Mouse (Mus musculus) layer of hippocampus, adult 8-10 months (tissue): ENCODE measurements around the gene Fahd2a. TPM values are rescaled to one million over a fixed set of nuclear protein-coding genes. Genes with fewer than 3 reads are reported as not detected.

Experiments
- DNase-seq, 2 experiments: peaks; one replicate each; pipeline ENCODE4 v3.0.0; 2022; ENCODE audit warnings: low spot score in 2 of 2
- total RNA-seq, 4 experiments: library from RNA; stranded (reverse); gene quantifications; 2 replicates each; pipeline ENCODE4 v1.2.4; 2022

The Fahd2a gene
- total RNA-seq = 10 to 100 TPM; 17.9 to 21.1 (median 19.8) TPM

DNA sequence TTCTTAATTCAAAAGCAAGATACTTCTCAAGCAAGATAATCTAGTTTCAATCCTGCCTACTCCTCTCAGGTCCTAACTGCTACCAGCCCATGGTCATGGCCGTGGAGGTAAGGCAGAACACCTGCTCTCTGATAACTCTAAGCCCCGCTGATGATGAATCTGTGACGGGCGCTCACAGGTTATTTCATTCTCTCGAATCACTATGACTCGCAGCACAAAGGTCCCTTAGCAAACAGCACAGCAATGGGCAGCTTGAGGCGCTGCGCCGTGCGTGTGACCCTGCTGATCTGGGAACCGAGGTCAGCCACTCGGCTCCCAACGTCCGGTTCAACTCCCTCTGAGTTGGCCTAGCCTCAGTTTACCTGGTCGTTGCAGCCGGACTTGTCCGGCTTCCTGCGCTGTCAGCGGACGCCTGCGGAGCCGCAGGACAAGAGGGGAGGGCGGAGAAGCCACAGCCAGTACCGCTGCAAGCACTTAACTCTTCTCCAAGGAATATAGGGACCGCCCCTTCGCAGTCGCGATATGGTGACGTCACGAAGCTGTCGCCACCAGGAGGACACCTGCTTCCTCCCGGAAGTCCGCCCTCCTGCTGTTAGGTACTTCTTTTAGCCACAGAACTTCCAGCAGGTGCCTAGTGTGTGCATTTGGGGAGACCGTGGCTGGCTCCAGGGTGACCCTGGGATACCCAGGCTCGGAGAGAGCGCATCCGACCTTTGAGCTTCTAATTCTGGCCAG is at the start of gene Fahd2a:
TSS of gene Fahd2a (minus strand) at position 511 of the 735 bp plus-strand sequence.
- DNase-seq = peak; percentile 85 to 87

DNA sequence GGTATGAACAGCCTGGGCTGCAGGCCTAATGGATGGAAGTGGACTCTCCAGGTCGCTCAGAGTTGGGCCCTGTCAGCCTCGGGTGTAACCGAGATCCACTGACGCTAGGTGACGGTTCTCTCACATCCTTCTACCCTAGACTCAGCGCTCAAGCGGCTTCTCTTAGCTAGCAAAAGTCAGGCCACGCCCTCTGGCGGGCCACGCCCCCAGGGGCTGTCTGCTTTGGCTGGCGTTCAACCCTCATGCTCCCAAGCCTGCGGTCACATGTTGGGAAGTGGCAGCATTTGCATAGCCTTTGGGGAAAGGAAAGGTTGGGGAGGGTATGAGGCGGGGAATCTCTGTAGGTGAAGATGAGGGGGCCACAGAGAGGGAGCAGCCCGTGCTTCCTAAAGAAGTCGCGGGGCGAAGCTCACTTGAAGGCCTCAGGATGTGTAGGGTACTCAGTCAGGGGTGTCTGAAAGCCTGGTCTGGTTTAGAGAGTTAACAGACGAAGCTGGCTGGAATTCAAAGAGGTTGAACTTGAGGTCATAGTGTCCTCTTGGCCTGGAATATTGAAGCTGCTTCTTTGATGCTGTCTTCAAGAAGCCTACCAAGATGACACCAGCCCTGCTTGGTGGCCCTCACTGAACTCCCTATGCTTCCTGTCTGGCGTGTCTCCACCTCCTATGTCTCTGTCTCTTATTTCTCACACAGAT is 40.3 kb upstream of the Fahd2a start:
- no peak for DNase-seq

DNA sequence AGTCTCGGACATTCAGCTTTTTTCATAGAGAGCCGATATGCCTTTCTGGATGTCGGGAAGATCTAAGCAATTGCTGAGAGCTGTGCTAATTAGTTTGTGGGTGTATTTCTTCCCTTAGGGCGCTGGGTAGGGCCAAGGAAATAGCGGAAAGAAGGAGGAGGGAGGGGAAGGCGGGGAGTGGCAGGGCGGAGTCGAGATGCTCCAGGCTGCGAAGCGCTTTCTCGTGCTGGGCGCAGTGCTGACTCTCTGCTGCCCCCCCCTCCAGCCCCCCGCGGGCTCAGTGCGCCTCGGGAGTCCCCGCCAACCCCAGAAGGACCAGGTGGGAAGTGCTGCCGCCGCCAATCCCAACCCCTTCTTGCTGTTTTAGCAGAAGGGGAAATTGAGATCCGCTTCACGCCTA is 38.6 kb upstream of the Fahd2a start:
- no peak for DNase-seq

DNA sequence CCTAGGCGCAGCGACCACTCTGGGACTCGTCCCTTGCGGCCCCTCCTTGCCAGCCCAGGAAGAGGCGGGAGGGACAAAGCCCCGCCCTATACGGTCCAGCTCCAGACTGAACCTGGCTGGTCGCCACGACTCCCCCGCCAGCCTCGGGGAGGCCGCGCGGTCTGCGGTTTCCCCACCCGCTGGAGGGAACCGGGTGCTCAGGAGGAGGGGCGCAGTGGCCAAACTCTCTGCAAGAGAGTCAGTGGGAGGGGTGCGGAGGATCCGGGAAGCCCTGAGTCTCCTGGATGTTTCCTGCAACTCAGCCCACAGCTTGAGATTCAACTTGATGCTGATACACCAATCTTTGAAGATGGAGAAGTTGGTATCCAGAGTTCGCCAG is 38.2 kb upstream of the Fahd2a start:
- DNase-seq = no peak

DNA sequence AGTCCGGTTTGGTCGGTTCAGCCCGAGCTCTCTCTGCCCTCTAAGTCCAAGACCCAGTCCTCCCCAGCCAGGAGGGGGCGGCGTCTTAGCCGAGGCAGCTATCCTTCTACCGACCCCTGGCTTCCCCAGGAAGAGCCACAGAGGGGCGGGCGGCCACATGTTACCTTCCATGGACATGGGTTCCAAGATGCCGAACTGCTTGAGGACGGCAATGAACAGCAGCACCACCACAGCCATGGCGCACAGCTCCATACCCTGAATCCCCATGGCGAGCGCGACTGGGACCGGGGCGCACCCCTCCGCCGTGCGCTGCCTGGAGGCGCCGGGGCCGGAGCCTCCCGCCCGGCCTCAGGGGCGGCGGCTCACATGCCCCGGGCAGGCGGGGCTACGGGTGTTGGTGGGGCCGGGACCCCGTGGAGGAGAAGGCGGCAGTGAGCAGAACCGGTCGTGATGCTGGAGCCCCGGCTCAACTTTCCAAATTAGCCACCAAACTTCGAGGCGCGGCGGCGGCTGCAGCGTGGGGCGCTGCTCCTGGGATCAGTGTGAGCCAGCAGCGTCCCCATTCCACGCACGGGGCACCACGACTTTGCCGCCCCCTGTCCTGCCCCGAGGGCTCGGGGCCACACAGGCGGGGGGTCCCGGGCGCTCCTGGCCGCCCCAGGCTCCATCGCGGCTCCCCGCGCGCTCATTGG is 37.6 kb upstream of the Fahd2a start:
- DNase-seq = no peak

DNA sequence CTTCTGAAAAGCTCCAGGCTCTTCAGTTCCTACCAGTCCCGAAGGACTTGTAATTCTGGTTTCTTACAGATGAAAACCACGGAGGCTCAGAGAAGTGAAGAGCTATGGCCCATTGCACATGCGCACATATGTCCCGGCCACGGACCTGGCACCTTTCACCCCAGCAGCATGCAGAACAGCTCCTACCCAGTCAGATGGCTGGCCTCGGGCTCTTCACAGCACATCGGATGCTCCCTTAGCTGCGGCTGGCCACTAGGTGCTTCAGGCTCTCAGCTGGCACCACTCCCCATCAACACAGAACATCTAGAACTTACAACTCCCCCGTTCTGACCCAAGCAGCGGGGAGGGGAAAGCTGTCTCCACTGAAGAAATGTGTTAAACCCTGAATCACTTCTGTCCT is 35.4 kb upstream of the Fahd2a start:
- no peak for DNase-seq

DNA sequence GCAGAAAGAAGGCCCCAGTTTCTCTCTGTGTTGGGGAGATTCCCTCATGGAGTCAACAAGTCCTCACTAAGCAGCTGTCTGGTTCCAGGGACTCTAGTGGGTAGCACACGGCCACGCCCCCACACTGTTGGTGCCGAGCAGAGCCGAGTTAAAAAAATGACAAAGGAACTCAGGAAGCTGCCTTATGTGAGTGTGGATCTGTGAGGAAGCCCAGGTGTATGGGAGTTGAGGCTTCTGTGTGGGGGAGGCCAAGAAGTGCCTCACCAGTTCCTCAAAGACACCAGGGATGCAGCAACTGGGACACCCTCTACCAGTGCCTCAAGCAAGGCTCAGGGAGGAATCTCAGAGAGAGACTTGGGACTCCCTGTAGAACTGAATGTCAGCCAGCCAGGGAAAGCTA is 34.8 kb upstream of the Fahd2a start:
- DNase-seq = no peak

DNA sequence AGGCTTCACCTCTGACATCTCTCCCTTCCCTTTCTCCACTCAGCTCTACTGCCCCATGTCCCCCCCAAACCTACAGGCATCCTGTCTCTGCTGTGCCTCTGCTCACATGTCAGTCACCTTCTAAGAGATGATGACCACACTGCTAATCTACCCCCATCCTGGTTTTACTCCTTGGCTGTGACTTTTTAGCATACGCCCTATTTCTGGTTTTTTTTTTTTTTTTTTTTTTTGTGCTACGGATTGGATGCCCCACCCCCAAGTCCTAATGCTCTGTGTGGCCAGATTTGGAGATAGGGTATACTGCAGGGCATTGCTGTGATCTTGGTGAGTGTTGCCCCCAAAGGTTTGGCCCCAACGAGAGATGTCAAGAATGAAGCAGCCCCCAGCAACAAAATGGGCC is 27.9 kb upstream of the Fahd2a start:
- DNase-seq = no peak

DNA sequence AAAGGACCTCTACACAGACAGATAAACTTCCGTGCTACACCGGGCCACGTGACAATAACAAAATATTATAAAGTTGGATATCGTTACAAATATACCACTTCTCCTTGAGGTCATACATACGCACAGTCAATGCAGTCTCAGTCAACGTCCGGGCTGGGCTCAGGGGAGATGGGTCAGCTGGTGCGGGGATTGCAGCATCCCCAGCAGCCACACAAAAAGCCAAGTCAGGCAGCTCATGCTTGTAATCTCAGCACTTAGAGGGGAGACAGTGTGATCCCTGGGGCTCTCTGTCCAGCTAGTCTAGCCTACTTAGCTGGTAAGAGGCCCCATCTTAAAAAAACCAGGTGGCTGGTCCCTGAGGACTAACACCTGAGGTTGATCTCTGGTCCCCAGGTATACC is 26.9 kb upstream of the Fahd2a start:
- no peak for DNase-seq

DNA sequence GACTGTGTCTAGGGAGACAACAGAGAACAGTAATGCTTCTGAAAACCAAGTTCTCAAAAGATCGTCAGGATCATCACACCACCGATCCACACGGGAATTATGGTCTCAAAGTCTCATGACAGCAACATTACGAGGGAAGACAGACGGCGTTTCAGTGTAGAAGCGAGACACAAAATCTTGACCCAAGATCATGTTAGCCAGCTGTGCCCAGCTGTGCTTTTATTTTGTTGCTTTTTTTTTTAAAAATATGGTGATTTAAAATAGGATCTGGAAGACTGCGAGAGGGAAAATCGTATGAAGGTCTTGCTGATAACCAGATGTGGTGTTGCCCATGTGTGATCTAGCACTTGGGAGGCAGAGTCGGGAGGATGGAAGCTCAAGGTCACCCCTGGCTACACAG is 26.3 kb upstream of the Fahd2a start:
- no peak for DNase-seq

DNA sequence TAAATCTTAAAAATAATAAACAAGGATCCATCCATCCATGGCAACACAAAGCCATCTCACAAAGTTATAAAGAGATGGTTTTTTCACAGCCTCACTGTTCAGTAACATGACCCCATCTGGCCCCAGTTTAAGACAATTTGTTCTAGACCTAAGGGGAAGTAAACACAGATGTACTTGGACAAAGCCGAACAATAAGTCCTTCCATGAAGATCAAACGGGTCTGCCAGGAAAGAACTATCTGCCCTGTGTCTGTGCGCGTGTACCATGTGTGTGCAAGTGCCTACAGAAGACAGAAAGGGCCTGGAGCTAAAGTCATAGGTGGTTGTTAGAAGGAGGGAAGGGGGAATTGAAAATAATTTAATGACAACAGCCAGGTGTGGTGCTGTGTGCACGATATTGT is 25.8 kb upstream of the Fahd2a start:
- no peak for DNase-seq

DNA sequence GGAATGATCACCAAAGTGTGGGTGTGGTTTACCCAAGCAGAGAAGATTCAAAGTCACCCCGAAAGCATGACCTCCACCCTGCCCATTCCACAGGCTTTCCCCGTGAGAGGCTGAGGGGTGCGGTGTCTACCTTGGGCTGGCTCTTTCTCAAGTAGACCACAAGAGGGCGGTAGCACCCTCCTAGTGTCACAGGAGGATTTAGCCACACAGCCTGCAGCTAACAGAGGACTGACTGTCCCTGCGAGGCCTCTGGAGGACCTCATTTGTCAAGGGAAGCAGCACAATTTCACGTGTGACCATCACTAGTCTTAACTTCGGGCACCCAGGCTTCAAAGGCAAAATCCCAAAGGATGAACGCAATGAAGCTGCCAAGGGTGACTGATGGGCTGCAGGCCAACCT is 17.9 kb upstream of the Fahd2a start:
- peak in 1 of 2 experiments; percentile 52 for DNase-seq

DNA sequence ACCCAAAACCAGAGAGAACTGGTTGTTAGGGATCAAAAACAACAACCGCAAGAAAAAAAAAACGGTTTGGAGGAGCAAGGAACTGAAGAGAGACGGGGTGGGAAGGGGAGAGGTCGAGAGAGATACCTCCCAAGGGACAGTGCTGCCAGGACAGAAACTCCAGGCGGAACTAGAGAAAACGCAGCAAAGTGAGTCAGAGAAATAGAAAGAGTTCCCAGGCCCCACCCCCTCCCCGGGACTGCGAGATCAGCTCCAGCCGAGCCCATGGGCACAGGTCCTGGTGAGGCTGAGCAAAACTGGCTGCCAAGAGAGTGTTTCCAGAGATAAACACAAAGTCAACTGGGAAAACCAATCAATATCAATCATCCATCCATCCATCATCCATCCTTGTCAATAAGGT is 17.0 kb upstream of the Fahd2a start:
- no peak for DNase-seq

DNA sequence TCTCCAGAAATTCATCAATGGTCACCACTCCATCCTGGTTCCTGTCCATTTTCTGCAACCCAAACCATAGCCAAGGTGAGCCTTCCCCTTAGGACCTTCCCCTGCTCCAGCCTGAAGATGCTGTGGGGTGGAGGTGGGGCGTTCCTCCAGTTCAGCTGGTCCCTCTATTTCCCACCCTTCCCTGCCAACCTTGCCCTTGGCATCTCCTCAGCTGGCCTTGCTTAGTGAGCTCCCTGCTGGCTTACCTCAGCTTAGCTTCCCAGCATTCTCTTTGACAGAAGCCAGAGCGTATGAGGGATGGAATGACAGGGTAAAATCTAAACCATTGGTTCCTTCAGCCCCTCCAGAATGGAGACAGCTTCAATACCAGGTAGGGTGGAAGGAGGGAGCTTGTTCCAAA is 15.0 kb upstream of the Fahd2a start:
- no peak for DNase-seq

DNA sequence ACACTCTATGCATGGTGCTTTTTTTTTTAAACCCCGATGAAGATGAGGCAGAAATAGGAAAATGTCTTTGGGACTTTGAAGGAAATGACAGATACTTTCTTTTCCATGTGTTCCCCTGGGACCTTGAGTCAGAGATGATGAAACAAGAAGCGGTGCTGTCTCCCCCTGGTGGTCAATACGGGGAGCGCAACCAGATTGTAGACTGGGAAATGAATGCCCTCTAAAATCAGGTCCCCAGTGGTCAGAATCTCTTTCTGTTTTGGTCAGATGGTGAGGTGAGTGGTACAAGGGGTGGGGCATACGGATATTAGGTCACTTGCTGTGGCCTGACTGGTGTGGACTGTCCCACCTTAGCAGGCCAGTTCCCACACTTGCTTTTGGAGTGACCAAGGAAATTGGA is 9.4 kb upstream of the Fahd2a start:
- peak in 1 of 2 experiments; percentile 77 for DNase-seq

DNA sequence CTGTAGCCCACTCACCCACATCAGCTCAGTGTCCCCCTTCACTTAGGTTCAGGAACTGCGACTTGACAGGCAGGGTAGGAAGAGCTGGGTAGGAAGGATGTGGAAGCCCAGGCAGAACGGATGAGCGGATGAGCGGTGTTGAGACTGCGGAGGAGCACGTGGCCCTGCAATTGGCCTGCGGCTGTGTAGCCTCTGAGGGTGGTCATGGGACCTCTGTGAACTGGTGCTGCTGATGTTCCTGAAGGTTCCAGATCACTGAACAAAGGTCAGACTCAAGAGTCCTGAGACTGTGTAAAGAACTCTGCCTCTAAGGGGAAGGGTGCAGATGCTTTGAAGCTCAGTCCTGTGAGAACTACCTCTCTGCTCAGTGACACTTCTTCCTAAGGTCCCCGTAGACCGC is 8.8 kb upstream of the Fahd2a start:
- DNase-seq = no peak

DNA sequence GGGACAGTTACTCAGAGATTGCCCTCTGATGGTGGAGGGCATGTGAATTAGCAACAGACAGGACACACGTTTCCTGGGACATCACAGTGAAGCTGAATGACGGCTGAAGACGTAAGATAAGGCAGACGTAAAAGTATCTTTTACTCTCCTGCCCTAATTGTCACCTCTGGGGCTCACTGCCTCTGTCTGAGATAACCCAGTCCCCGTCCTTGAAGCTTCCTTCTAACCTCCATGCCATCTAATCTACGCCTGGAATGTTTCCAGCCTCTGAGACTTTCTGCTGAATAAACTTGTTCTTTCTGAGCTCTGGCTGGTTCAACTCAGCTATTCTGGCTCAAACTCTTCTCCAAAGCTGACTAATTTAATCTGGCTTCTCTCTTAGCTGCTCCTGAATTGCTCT is 7.4 kb upstream of the Fahd2a start:
- DNase-seq = no peak

DNA sequence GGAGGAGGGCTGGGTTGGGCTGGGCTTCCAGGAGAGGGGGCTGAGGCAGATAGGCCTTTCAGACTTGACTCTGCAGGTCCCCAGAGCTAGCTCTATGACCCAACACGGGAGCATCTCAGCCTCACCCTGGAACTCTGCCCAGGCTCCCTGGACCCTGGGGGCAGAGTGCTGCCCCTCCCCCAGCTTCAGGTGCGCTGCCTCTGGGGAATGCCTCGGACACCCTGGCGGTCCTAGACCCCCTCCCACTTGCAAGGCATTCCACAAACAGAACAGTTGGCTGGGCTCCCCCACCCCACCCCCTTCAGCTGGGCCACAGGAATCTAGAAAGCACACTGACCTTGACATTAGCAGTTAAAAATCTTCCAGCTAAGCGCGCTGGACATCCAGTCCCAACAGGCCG is 5.3 kb upstream of the Fahd2a start:
- no peak for DNase-seq

DNA sequence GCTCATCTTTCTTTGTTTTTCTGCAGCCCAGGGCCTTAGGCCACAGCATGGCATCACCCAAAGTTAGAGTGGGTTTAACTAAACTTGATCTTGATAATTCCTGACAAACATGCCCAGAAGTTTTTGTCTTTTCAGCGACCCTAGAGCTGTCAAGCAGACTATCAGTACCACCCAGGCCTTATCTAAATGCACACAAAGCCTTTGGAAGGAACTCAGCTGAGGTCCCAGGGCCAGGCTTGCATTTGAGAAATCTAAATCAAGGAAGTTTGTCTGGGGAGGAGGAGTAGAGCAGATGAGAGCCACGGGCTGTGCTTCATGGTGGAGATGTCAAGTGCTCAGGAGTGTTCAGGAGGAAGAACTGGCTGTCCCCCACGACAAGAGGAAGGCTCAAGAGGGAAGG is 2.5 kb upstream of the Fahd2a start:
- DNase-seq = no peak

DNA sequence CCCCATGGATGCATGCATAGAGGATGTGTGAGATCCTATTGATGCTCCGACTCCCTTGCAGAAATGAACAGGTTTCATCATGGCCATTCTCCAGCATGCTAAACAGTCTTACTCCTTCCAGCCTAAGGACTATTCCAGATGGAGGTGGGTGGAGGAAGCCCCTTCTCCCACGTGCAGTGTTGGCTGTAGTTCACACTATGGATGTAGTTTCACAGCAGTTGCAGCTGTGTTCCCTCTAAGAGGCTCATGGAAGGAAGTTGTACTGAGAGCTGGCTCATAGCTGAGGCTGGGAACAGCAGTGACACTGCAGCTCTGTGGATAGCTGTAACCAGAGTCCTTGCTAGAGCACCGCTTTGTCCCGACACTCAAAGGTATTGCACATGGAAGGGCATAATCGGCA is 6.7 kb downstream of the Fahd2a start:
- DNase-seq = no peak

DNA sequence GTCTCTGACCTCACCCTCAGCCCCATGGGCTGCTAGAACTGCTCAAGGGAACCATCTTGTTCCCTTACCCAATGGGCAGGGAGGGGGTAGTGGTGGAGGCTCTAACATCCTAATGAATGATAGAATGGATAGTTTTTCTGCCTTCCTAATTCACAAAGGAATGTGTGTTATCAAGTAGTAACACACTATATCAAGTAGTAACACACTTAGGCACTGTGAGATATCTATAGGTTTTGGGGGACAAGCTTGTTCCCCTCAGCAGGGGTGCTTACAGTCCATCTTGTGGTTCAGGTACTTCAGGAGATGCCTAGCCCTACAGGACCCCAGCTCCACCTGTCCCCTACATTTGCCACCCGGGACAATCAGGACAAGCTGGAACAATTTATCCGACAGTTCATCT is 8.8 kb downstream of the Fahd2a start:
- no peak for DNase-seq

DNA sequence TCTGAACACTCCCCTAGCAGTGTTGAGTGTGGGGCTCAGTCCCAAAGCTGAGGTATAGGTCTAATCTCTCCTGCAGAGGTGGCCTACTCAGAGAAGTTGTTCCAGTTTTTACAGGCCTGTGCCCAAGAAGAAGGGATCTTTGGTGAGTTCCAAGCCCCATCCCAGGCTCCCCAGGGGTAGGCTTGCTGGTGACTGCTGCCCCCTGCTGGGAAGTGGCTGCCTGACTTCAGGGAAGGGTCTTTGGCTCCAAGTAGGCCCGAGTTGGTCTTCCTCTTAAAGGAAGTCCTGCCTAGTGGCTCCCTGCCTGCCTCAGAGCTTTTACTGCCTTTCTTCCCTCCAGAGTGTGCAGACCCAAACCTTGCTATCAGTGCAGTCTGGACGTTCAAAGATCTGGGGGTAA is 9.2 kb downstream of the Fahd2a start:
- no peak for DNase-seq
